Mouse (Mus musculus) cerebellum, adult (tissue): ENCODE data around the gene Tra2a.
"Not testable (repeated sequence)": the region's sequence is repeated elsewhere in the genome, so short reads cannot be mapped to it uniquely, and the experiment has no call there.

Experiments
- ATAC-seq: cut with Nextera tagmentation; 2 replicates; pipeline ENCODE4 v1.9.2; 2017; ENCODE audit warnings: mild to moderate bottlenecking, moderate library complexity, mixed read lengths; ENCODE audit not compliant: insufficient number of reproducible peaks, low FRiP score, low TSS enrichment

Tra2a gene

DNA sequence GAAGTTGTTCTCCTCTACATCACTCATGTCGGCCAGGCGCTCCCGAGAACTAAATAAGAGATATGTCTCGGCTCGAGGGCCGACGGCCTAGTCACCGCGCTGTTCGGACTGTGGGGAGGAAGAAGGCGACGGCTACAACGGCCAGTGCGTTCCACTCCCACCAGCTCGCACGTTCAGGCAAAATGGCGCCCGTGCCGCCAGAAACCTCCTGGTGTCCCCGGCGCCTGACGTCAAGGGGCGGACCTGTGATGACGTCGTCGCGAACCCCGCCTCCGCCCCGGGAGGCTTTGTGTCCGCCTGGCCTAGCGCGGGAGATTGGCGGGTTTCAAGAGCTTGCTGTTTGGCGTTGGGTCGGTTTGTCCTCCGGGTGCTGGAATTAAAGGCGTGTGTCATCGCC is at the start of gene Tra2a:
Tra2a (minus strand) TSS at position 187 of the 397 bp plus-strand sequence.
- ATAC-seq, result peak; percentile 97

DNA sequence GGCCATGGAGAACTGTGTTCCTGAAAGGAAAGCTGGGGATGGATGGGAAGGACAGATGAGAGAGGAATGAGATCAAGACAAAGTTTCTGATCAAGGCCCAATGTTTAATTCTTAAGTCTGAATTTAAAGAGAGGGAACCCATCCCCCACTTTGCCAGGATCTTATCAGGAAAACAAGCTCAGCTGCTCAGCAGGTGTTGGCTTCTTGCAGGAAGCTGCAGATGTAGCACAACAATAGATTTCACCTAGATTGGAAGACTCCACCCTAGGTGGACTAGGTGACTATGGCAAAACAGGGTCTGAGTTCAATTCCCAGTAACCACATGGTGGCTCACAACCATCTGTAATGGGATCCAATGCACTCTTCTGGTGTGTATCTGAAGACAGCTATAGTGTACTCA is 34.5 kb upstream of the Tra2a start:
- ATAC-seq, result no peak

DNA sequence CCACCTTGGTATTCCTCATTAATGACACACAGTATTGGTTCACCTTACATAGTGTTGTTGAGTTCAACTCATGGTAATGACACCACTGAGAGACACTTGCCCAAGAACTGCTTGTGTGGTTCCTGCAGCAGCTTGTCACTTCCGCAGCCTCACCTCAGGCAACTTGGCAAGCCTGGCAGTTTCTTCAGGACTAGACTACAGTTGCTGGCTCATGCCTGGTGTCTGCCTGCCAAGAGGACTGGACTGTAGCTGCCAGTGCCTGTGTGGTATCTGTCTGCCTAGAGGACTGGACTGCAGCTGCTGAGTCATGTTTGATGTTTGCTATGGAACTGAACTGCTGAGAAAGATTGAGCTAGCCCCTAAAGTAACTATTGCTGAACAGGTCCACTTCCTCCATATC is 18.3 kb upstream of the Tra2a start:
- no peak for ATAC-seq

DNA sequence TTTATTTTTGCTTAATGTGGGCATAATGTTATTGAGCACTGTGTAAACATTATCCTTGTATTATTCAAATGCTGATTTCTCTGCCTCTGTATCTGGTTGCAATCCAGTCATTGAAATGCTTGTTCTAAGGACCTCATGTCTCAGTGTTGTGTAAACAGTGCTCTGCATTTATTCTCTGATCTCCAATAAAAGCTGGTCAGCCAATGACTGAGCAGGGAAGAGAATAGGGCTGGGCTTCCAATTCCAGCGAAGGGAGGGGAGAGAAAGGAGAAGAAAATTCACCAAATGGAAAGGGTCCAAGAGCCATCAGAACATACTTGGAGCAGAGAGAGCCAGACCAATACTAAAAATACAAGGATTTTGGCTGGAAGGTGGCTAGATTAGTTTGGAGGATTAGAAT is 17.1 kb upstream of the Tra2a start:
- ATAC-seq, result no peak

DNA sequence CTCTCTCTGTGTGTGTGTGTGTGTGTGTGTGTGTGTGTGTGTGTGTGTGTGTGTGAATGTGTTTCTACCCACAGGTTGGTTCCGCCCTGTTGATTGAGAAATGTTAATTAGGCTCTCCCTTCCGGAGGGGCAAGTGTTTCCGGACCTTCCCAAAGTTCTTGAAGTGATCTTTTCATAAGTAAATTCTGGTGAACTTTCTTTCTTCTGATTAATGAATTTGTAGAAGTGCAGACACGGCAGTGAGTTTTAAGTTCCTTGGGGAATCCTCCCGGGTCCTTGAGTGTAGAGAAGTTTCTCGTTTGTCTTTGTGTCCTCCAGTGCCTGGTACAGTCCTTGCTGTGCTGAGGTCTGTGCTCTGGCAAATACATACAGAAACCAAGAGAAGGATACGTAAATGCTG is 11.5 kb upstream of the Tra2a start:
- ATAC-seq, result no peak

DNA sequence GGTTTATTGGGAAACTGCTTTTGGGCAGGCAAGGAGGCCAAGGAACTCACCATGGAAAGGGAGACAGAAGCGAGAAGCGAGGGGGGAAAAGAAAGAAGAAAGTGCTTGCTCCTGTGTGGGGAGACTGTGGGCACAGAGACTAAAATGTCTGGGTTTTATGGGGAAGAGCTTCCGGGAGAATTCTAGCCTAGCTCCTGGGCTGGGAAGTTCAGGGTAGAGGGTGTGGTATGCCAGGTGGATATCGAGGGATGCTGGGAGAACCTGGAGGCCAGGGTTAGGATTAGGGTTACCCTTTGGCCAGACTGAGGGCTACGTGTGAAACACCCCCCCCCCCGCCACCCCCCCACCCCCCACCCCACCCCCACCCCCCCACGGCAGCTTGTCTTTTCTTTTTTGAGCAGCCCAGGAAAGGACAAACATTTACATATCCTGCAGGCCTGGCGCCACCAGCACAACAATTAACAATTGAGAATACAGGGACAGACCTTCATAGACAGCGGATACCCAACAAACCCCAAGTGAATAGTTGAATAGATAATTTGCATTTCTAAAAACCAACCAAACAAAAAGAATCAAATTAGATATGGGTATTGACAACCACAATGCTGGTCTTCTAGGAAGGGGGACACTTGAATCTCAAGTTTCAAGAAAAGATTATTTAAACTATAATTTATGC is 10.7 kb upstream of the Tra2a start:
- ATAC-seq, result no peak

DNA sequence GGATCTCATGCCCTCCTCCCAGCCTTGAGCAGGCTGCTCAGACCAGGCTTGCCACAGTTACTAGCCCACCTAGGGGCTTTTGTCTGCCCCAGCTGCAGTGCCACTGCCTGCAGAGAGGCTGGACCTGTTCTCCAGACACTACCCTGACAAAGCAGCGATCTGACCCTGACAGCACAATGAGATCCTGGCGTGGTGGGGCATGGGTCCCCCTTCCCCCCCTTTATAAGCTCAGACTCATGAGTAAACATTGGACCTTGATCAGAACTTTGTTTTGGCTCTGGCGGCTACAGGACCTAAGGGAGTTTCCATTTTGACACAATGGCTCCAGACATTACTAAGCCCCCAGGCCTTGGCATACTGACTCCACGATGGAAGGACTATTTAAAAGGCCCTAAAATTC is 10.1 kb upstream of the Tra2a start:
- ATAC-seq, result no peak

DNA sequence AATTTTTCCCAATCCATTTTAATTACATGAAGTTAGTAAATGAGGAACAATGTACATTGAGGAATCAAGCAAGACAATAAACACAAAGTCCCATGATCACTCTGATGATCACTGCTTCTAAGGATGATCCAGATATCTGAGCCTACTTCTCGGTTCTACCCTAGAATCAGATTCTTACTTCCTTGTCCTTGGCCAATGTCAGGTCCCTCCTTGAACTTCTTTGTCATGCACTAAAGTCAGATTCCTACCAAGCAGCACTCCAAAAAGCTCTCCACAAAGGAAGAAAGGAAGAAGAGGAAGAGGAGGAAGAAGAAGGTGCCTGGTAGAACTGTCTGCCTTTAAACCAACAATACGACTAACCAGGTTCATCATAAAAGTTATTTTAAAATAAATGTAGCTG is 9.0 kb upstream of the Tra2a start:
- no peak for ATAC-seq

DNA sequence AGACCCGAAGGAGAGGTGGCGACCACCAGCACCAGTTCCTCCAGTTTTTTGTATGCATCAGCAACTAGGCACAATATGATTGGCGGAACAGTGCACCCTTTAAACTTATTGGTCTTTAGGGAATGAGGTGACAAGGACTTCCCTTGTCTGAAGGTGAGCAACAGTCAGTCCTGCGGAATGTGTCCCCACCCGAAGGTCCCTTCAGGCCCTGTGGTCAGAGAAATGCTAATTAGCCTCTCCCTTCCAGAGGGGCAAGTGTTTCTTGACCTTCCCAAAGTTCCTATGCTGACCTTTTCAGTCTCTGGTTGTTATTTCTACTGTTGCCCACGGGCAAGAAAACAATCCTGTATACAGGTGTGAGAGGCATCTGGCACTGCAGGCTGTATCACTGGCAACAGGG is 8.0 kb upstream of the Tra2a start:
- ATAC-seq, result no peak

DNA sequence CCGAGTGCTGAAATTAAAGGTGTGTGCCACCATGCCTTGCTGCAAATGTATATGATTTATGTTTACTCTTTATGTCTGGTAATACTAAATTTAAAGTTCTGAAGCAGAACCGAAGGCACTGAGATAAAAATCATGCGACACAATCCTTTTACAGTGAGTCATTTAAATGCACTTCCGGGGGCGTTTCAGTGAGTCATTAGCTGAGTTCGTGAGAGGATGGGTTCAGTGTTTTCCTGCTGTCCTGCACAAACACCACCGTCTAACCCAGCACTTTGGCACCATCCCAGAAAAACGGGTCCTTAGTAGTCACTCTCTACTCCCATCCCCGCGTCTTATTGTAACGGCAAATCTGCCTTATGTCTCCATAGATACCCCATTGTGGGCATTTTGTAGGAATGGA is 6.1 kb upstream of the Tra2a start:
- no peak for ATAC-seq

DNA sequence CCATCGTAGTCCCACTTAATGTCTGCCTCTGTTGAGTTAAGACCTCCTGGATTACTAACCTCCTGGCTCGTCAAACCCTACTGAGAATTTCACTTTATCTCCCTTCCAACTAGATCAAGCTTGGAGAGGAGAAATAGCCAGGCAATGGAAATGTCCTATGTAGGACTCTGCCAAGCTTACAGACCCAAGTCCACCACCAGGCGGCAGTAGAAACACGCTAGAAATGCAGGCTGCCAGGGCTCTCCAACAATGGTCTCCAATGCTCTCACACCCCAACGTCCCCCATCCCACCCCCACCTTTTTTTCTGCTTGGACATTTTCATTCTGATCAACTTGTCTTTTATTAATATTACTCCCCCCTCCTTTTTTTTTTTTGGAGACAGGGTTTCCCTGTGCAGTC is 5.4 kb upstream of the Tra2a start:
- 0 out of 2 replicates have a peak, but pooled peaks have one; percentile 31 for ATAC-seq

DNA sequence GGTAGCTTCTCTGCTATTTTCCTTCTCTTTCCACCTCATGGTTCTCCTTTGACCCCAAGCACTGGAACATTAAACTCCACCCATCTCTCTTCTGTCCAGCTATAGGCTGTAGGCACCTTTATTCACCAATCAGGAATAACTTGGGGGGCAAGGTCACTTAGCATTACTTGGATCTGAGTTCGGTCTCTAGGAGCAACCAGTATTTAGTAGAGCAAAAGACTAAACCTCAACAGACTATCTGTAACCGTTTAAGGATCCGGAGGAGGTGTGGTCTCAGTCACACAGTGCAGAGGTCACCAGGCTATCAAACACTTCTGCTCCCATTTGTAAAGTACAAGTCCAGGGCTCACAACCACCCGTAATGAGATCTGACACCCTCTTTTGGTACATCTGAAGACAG is 3.9 kb upstream of the Tra2a start:
- no peak for ATAC-seq

DNA sequence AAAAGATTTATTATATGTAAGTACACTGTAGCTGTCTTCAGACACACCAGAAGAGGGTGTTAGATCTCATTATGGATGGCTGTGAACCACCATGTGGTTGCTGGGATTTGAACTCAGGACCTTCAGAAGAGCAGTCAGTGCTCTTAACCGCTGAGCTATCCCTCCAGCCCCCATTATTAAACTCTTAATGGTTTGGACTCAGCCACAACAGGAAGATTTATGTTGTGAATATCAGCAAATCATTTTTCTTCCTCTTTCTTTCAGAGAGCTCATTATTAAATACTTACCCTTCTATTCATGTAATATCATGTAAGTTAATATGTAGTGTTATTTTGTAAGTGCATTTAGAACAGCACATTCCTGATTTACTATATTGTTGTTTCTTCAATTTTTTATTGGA is 1.4 kb upstream of the Tra2a start:
- ATAC-seq, result not testable (repeated sequence)

DNA sequence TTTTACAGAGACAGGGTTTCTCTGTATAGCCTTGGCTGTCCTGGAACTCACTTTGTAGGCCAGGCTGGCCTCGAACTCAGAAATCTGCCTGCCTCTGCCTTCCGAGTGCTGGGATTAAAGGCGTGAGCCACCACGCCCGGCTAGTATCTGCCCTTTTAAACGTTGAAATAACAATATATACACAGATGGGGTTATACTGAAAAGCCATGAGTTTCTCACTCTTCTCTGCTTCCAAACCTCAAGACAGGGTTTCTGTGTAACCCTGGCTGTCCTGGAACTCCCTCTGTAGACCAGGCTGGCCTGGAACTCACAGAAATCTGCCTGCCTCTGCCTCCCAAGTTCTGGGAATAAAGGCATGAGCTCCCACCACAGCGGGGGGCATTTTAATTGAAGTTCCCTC is 613 bp upstream of the Tra2a start:
- ATAC-seq, result not testable (repeated sequence)

DNA sequence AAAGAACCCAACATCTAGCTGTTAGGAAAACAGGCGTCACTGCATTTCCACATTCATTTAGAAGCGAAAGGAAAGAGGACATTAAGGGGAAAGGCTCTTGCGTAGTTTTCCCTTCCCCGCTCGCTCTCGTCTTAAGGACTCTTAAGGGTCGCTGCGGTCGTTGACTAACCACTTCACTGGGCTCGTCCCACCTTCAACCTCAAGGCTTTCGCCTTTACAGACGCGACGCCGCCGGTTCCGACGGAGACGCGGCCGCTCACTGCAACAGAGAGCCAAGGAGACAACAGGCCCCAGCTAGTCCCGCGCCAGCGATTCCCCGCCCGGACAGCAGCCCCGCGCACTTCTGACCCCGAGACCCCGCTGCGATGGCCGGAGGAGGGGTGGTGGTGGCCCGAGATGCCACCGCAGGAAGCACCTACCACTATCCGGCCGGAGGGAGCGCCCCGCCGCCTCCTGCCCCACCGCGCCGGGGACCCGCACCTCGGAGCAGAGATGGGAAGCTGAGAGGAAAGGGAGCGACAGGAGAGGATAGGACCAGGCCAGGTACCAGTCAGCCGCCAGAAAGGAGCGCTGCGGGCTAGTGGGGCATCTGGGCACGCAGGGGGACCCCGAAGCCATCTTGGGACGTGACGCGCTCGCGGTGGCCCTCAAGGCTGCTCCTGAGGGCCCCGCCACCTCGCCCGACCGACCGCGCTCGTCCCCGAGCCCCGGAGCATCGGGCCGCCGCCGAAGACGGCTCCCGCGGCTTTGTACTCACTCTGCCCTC is 569 bp downstream of the Tra2a start:
- ATAC-seq, result peak; percentile 59

DNA sequence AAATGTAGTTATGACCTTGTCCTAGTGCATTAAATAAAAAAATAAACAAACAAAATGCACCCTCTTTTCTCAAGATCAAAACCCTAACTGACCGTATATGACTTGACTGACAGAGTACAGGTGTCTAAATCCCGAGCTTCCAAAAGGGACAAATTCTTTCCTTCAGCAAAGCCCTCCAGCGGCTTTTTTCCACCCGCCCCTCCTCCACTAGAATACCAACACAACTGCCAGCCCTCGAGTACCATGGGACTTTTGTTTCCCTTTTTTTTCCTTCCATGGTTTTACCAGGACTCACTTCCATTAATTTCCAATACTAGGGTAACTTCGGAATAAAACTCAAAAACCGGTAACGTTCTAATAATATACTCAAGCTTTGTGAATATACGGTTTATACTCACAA is 1.4 kb downstream of the Tra2a start:
- ATAC-seq, result no peak

DNA sequence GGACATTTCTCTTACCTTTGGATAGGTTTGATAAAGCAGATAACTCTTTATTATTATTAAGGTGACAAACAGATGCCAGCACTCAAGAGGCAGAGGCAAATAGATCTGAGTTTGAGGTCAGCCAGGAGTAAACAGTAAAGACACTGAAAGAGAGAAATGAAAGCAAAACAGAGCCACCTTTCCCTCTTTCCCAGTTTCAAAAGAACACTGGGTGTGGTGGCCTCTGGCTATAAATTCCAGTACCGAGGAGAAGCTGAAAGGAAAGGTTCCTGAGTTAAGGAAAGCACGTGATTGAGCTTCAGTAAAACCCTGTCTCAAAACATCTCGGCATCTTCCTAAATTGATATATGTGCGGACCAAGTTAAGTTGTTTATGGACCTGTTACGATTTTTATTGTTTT is 4.1 kb downstream of the Tra2a start:
- no peak for ATAC-seq

DNA sequence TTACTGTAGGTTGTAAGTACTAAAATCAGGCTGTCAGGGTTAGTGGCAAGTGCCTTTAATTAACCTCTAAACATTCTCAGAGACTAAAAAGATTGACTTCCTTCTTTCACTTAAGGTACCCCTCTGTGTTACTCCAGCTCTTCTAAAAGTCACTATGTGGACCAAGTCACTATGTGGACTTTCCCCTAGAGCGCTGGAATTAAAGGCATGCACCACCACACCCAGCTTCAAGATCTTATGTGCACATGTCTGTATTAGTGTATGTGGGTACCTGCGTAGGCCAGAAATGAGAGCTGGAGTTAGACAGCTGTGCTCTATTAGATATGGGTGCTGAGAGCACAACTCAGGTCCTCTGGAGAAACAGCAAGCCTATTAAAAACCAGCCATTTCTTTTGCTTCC is 6.0 kb downstream of the Tra2a start:
- no peak for ATAC-seq

DNA sequence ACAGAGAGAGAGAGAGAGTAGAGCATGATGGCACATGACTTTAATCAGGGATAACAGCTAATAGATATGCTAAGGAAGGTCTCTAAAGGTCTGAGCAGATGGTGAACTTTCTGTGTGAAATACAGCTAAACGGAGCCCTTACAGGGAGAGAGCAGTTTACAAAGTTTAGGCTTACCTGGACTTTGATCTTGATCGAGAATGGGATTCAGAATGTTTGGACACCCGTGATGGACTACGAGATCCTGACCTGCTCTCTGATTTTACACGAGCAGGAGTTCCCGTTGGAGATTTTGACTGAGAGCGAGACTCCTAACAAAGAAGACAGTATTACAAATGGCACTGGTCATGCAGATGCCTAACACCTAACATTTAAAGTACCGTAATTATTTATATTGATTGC is 11.6 kb downstream of the Tra2a start:
- ATAC-seq, result no peak

DNA sequence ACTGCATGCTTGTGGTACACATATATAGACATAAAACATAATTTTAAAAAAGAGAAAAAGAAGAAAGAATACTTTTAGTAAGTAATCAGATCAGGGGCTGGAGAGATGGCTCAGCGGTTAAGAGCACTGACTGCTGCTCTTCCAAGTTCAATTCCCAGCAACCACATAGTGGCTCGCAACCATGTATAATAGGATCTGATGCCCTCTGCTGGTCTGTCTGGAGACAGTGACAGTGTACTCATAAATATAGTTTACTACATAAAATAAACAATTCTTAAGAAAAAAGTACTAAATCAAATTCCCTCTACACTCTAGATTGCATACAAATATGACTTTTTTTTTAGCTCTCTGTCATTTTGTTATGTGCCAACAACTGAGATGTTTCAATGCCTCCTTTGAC is 12.6 kb downstream of the Tra2a start:
- ATAC-seq, result no peak

DNA sequence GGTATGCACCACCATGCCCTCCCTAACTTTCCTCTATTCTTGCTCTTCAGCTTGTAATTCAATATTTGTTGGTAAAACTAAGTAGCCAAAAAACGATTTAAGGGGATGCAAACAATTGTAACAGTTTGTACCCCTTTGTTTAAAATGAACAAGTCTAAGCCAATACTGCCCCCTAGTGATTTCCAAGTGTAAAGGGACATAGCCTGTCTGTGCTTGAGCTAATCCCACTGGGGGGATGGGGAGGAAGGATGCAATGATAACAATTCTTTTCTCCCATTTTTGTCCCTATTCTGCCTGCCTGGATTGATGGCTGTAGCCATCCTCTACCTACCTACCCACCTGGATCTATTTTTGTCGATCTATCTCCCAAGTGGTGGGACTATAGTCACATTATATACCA is 16.6 kb downstream of the Tra2a start:
- ATAC-seq, result no peak

DNA sequence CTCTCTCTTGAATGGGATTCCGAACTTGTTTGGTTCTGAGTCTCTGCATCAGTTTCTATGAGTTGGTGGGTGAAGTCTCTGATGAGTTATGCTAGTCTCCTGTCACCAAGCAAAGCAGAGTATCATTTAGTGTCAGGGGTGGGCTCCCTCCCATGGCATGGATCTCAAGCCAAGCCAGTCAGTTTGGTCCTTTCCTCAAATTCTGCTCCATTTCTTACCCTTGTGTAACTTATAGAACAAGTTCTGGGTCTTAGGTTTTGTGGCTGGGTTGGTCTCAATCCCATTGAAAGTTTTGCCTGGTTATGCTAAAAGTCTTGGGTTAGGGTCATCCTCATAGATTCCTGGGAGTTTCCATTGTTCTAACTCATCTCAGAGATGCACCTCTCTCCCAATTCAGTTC is 21.5 kb downstream of the Tra2a start:
- ATAC-seq, result no peak
